Mouse (Mus musculus) stomach, postnatal 0 days (tissue): ENCODE data around the gene Kifc1. TPM values are rescaled to one million over a fixed set of nuclear protein-coding genes. Genes with fewer than 3 reads are reported as not detected.
"Not testable (repeated sequence)": the region's sequence is repeated elsewhere in the genome, so short reads cannot be mapped to it uniquely, and the experiment has no call there.

Source experiments
- ATAC-seq: fragments of 200-750 bp; cut with Nextera tagmentation; 2 replicates; pipeline ENCODE4 v1.8.0; 2017; ENCODE audit not compliant: low FRiP score, low TSS enrichment
- DNase-seq: peaks from one replicate; pipeline ENCODE4 v3.0.0-alpha.2; 2016; ENCODE audit warnings: low spot score
- H3K27ac ChIP-seq: fragments of 300-500 bp; sonication (generic); replicated peaks from 2 replicates; pipeline ENCODE4 v1.5.1; 2014; ENCODE audit warnings: mild to moderate bottlenecking, control low read depth
- H3K27me3 ChIP-seq: fragments of 300-500 bp; sonication (generic); 2 replicates; pipeline ENCODE4 v1.6.1; 2014; ENCODE audit warnings: low read length; ENCODE audit not compliant: control insufficient read depth, insufficient read depth
- H3K36me3 ChIP-seq: fragments of 300-500 bp; sonication (generic); 2 replicates; pipeline ENCODE4 v1.6.1; 2014; ENCODE audit warnings: low read length, mixed read lengths; ENCODE audit not compliant: control insufficient read depth, insufficient read depth
- H3K4me1 ChIP-seq: fragments of 300-500 bp; sonication (generic); replicated peaks from 2 replicates; pipeline ENCODE4 v1.6.1; 2014; ENCODE audit warnings: antibody characterized with exemption; ENCODE audit not compliant: control insufficient read depth, insufficient read depth
- H3K4me2 ChIP-seq: fragments of 300-500 bp; sonication (generic); replicated peaks from 2 replicates; pipeline ENCODE4 v1.6.1; 2014; ENCODE audit warnings: low read depth, mild to moderate bottlenecking, control low read depth, moderate library complexity
- H3K4me3 ChIP-seq: fragments of 300-500 bp; sonication (generic); 2 replicates; pipeline ENCODE4 v1.5.1; 2014; ENCODE audit warnings: low read depth, low read length, control low read depth
- H3K9ac ChIP-seq: fragments of 300-500 bp; sonication (generic); 2 replicates; pipeline ENCODE4 v1.6.1; 2014; ENCODE audit warnings: mild to moderate bottlenecking, low read length, control low read depth, mixed read lengths
- H3K9me3 ChIP-seq: fragments of 300-500 bp; sonication (generic); 2 replicates; pipeline ENCODE4 v1.6.1; 2016; ENCODE audit warnings: low read length; ENCODE audit not compliant: control insufficient read depth
- CTCF ChIP-seq: IDR thresholded peaks from 2 replicates; pipeline ENCODE4 v1.5.1; 2016; ENCODE audit warnings: antibody characterized with exemption, low read depth, mild to moderate bottlenecking, moderate library complexity
- EP300 ChIP-seq: optimal IDR thresholded peaks from 2 replicates; pipeline ENCODE3; 2016; ENCODE audit warnings: antibody characterized with exemption
- whole genome bisulfite sequencing: fragments of 180-500 bp; shearing (Covaris S2); extraction: QIAGEN DNeasy Blood & Tissue Kit; methylation state at CpG from one replicate; pipeline ENCODE4 v1.1.7; 2014; 5-methylcytosine and 5-hydroxymethylcytosine counted together
- polyA plus RNA-seq: library from polyadenylated mRNA; unstranded; fragments of >200 nt; fragmentation: Nextera tagmentation; extraction: Ambion mirVana; gene quantifications from 2 replicates; pipeline ENCODE4 v1.2.1, GENCODE M21; 2015

The Kifc1 gene
- polyA plus RNA-seq, 1 experiment from 2014 or later, result 1.7 TPM

- Histone ChIP-seq H3K4me3 (peak overlapping the region; percentile 86), H3K27me3 (no peaks in the 10 kb centered on the region), H3K4me2 (peak overlapping the region; percentile 94), H3K4me1 (peaks cover 3% of the 10 kb centered on the region; the same call in 1 of the 2 replicates), H3K9me3 (no peaks in the 10 kb centered on the region), H3K9ac (peak overlapping the region; percentile 69), H3K36me3 (peaks cover 9% of the 10 kb centered on the region; the same call in 1 of the 2 replicates), H3K27ac (peak overlapping the region; percentile 99)
- DNase-seq, result peak; percentile 63
- under 1% methylated on average over 42 of the region's 44 CpGs for WGBS
- ATAC-seq, result peak; percentile 59
- TF ChIP-seq EP300 (no peak), CTCF (no peak)
Measured at GRCm38 (mm10) chr17:33908331-33909076, 18.0 kb upstream of the Kifc1 start.

- not testable (repeated sequence) for H3K36me3 ChIP-seq
Measured at GRCm38 (mm10) chr17:33904835-33905234, 14.4 kb upstream of the Kifc1 start, which contains the start of gene Platr17. Gene Platr17, plus strand, starts transcription at chr17:33905135.

GRCm38 (mm10) chr17:33903911-33904651, 13.6 kb upstream of the Kifc1 start:
- ATAC-seq, DNase-seq: not testable (repeated sequence)
- 70% methylated on average over 6 of the region's 6 CpGs for WGBS

More at GRCm38 (mm10) chr17:33904835-33905234, 14.4 kb upstream of the Kifc1 start, which contains the start of gene Platr17:
- WGBS, result 30% methylated on average over 3 of the region's 4 CpGs
- not testable (repeated sequence) for H3K4me2 ChIP-seq, H3K9ac ChIP-seq, ATAC-seq, H3K27ac ChIP-seq, H3K27me3 ChIP-seq, H3K9me3 ChIP-seq, H3K4me3 ChIP-seq, H3K4me1 ChIP-seq, DNase-seq

GRCm38 (mm10) chr17:33902491-33902890, 12.0 kb upstream of the Kifc1 start:
- H3K4me1 ChIP-seq, result no peaks in the 10 kb centered on the region
- no peak overlapping the region for H3K4me2 ChIP-seq
- no peak overlapping the region for H3K4me3 ChIP-seq
- no peak overlapping the region for H3K9ac ChIP-seq
- no peaks in the 10 kb centered on the region for H3K9me3 ChIP-seq
- no peaks in the 10 kb centered on the region for H3K27me3 ChIP-seq
- no peaks in the 10 kb centered on the region for H3K36me3 ChIP-seq
- 67% methylated on average over 7 of the region's 7 CpGs for WGBS
- TF ChIP-seq CTCF (no peak), EP300 (no peak)
- H3K27ac ChIP-seq, result no peak overlapping the region
- ATAC-seq (no peak), DNase-seq (no peak)

More at GRCm38 (mm10) chr17:33903911-33904651, 13.6 kb upstream of the Kifc1 start:
- H3K4me1 ChIP-seq, H3K4me3 ChIP-seq, H3K9me3 ChIP-seq, H3K36me3 ChIP-seq, H3K27ac ChIP-seq, H3K4me2 ChIP-seq, H3K9ac ChIP-seq, H3K27me3 ChIP-seq: not testable (repeated sequence)

- no peak overlapping the region for H3K4me2 ChIP-seq
- WGBS, result 53% methylated on average over 4 of the region's 4 CpGs
- TF ChIP-seq CTCF, result no peak
- TF ChIP-seq EP300, result no peak
- H3K9me3 ChIP-seq, result no peaks in the 10 kb centered on the region
- H3K9ac ChIP-seq, result no peak overlapping the region
- no peak for ATAC-seq
- no peaks in the 10 kb centered on the region for H3K4me1 ChIP-seq
- no peak overlapping the region for H3K4me3 ChIP-seq
- no peak for DNase-seq
- H3K36me3 ChIP-seq, result no peaks in the 10 kb centered on the region
- no peaks in the 10 kb centered on the region for H3K27me3 ChIP-seq
- H3K27ac ChIP-seq, result no peak overlapping the region
Measured at GRCm38 (mm10) chr17:33902079-33902478, 11.6 kb upstream of the Kifc1 start.

- Histone ChIP-seq H3K4me1 (no peaks in the 10 kb centered on the region), H3K9ac (no peak overlapping the region), H3K4me3 (no peak overlapping the region), H3K9me3 (no peaks in the 10 kb centered on the region), H3K27me3 (no peaks in the 10 kb centered on the region), H3K36me3 (no peaks in the 10 kb centered on the region), H3K27ac (no peak overlapping the region), H3K4me2 (no peak overlapping the region)
- WGBS, result 75% methylated on average over 4 of the region's 4 CpGs
- DNase-seq (no peak), ATAC-seq (no peak)
- TF ChIP-seq EP300, result no peak
Measured at GRCm38 (mm10) chr17:33901653-33902052, 11.2 kb upstream of the Kifc1 start.
